Mouse (Mus musculus): ENCODE measurements around the gene Card9.

The Card9 gene

DNA sequence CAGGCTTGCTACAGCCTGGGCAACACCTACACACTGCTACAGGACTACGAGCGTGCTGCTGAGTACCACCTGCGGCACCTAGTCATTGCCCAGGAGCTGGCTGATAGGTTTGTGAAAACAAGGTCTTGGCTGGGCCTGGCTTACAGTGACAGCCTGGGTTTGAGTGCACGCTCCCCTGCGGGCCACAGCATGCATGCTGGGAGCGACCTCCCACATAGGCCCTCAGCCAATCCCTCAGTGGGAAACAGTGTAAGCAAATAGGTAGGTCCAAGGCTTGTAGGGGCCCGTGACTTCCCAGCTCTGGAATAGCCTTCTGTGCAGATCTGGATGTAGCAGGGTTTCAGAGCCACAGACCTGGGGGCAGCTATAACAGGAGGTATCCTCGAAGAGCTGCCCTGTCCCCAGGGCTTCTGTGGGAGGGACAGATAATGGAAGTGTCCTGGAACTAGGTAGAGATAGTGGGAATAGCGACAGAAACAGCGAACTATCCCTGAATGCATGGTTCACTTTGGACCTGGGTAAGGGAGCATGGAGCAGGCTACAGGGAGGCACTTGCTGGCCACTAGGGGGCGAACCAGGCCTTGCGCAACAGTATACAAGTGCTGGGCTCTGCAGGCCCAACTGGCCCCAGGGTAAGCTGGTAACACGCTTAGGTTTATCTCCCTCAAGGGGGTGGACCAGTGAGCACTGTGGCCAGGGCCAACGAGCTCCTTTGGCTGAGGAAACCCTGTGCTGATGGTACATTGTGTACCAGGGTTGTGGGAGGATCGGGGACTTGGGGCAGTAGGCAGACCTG is 35.1 kb downstream of the Card9 start:
- peak; percentile 75 to 81 for DNase-seq

DNA sequence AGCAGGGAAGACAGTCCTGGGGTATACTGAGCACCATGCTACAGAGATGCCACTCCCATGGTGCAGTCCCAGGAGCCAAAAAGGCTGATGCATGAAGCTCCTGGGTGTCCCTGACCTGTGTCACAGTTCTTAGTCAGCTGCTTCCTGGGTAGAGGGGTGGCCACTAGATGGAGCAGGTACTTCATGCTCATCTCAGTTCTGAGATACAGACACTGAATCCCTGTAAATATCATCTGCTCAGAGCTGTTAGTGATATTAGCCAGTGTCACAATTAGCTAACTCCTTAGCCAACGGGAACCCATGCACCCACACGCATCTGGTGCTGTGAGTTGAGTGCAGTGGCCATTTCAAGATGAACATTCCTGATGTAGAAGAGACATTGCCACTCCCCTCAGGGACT is 35.8 kb downstream of the Card9 start:
- DNase-seq = peak; percentile 44 to 48

DNA sequence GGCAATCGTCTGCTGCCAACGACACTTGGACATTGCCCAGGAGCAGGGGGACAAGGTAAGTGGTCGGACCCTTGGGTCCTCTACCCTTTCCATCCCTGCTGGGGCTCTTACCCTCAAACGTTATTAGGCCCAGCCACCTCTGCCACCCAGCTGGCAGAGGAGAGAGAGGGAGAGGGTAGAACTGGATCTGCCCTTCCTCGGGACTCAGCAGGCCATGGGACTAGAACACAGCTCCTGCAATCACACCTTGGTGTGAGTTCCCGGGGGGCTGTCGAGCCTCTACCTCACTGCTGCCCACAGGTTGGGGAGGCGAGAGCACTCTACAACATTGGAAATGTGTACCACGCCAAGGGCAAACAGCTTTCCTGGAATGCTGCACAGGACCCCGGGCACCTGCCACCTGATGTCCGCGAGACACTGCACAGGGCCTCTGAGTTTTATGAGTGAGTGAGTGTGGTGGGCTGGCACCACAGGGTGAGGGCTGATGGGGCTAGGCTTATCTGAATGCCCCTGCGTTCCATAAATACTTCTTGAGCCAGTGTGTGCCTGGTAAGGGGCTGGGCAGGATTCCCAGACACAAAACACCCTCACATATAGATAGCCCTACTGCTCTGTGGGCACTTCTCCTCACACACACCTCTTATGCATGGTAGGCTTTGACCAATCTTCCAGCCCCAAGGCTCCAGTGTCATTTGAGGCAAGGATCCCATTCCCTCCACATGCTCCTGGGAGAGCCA is 37.0 kb downstream of the Card9 start:
- no peak for DNase-seq

DNA sequence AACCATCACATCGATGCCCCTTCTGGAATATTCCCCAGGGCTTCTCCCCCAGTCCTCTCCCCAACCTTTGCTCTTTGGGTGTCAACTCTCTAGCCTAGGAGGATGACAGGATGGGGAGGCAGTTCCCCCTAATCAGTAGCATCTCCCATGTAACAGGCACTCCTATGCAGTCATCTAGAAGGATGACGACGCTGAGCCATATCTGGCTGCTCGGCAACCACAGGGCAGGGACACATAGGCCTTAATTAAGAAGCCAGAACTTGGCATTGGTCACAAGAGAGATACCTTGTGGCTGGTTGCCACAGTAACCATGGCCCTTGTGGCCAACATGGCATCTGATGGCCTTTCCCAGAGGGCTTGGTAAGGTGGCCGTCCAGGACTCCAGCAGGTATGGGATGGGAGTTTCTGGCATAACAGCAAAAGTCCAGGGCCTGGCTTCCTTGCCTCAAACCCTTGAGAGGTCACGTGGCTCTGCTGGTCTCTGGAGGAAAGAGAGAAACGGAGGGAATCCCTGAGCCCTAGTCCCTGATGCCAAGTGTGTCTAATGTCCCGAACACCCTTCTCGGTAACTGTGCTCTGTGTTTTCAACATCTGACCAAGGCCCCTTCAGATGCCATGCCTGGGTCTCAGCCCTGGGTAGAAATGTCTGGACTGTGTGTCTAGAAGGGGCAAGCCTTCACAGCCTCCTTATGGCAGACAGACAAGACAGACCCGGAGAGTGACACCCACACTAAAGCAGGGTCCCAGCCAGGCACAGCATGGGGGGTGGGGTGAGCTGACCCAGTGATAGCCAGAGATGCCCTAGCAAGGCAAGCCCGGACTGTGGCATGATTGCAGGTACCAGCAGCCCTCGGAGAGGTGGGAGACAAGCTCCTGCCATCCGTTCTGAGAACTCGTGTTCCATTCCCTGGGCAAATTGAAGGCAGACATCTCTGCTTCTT is 40.2 kb downstream of the Card9 start:
- DNase-seq = no peak

DNA sequence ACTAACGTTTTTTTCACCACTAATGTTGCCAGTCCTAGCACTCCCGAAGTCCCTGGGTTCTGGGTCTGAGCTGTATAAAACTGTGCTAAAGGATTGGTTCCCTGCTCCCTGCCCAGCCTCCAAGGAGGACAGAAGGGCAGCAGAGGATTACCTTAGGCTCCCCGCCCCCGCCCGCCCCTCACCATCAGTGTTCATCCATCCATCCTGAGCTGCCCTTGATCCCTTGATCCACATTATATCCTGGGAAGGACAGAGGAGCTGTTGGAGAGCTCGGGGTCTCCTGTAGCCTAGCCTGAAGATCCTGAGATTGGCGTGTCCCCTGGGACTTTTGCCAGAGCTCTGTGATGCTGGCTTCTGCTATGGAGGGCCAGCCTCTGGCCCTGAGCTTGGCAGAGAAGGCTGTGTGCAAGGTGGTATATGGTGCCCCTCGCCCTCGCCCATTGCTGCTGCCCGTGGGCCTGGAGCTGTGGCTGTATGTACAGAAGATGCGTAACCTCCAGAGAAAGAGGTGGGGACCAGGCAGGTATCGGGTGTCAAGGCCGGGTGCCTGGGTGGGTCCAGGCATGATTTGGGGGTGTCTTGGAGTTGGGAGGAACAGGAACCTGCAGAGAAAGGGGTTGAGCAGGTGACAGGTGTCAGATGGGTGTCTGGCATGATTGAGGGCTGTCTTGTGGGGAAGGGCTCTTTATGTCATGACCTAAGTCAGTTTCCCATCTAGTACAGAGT is 41.0 kb downstream of the Card9 start:
- no peak for DNase-seq

DNA sequence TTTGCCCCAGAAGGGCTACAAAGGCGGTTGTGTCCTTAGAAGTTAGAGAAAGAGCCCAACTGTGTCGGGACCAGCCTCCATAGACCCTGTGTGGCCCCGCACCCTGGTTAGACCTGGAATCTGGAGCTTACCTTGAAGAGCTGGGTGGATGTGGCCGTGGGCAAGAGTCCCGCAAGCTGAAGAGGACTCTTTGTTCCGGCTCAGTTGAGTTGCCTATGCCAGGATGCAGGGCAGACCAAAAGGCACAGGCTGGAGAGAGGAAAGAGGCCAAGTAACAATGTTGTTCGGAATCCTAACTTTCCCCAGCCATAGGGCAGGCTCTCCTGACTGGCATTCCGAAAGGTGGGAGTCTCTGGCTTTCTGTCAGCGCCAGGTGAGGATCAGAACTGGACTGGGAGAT is 41.6 kb downstream of the Card9 start:
- DNase-seq = no peak

DNA sequence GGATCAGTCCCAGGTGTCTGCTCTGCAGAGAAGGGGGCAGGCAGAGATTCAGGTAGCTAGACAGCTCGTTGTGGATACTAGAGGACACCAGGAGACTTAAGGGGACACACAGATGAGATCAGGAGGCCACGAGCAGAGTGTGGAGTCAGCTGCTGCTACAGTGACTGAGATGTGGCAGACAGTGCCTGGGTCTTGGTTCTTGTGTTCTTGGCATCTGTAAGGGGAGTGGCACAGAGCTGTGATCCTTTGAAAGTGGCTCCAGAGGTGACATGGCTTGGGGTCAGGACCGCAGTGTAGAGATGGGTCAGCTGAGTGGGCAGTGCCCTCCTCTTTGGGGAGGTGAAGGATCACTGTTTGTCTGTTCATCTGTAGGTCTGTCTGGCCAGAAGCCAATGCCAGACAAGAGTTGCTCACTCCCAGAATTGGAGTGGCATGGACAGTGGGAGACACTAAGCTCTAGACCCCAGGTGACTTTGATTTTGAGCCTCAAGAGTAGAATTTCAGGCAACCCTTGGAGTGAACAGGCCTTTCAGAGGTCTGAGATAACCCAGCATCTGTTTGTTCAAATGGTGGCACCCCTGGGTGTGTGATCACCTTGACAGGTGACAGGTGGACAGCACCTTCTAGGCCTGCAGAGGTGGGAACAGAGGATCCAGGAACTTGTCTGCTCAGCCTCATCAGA is 42.6 kb downstream of the Card9 start:
- DNase-seq = no peak

DNA sequence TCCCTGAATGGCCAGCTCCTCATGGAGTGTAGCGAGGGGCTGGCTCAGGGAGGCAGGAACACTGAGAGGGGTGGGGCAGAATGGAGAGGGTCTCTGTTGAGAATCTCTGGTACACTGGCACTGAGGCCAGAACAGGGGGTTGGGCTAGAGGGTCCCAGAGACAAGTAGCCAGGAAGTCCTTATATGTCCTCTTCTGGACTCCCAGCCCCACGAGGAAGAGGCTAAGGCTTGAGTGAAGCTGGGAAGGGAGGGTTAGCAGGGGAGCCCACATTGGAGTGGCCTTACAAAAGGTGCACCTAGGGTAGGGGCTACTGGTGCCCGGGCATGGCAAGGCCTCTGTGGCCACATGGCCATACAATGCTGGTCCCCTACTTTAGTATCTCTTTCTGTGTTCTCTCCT is 43.3 kb downstream of the Card9 start:
- DNase-seq = no peak

DNA sequence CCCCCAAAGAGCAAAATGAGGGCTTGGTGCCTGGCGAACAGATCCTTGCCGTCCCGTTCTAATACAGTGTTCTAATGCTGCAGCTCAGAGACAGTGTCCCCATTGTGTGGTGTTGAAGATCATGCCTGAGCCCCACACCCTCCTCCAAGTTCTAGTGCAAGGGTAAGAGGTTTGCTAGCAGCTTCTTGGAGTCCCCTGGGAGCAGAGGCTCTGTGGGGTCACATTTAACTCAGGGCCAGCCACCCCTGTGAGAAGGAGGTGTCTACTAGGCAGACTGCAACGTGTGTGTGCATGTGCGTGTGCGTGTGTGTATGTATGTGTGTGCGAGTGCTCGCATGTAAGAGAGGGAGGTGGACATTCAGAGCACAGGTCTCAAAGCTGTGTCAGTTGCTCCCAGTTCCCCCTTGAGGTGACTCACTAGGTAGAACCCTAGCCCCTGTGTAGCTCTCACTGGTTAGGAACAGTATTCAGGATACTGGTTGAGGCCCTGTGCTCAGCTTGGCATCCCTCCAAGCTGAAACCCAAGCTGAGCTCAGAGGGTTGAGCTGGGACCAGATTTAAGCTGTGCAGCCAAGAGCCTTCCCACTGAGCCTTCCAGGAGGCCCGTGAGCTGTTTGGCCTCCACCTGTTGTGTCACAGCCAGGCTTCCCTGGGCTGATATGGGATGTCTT is 44.0 kb downstream of the Card9 start:
- peak in 1 of 2 experiments; percentile 48 for DNase-seq

DNA sequence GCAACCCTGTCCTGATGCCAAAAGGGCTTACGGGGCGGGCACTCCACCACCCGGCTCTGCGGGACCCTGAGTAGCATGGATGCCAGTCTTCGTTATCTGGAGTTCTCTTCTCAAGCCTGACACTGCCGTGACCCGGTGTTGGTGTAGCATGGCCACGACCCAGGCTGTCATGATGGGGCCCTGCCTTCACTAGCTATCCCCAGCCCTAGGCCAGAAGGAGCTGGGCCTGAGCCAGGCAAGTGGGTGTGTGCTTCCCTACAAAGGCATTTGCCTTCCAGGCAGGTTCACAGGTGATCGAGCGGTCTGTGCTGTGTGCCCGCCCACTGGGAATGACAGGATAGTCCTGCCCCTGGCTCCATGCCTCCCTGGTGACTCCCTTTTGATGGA is 44.8 kb downstream of the Card9 start:
- peak; percentile 68 to 76 for DNase-seq

DNA sequence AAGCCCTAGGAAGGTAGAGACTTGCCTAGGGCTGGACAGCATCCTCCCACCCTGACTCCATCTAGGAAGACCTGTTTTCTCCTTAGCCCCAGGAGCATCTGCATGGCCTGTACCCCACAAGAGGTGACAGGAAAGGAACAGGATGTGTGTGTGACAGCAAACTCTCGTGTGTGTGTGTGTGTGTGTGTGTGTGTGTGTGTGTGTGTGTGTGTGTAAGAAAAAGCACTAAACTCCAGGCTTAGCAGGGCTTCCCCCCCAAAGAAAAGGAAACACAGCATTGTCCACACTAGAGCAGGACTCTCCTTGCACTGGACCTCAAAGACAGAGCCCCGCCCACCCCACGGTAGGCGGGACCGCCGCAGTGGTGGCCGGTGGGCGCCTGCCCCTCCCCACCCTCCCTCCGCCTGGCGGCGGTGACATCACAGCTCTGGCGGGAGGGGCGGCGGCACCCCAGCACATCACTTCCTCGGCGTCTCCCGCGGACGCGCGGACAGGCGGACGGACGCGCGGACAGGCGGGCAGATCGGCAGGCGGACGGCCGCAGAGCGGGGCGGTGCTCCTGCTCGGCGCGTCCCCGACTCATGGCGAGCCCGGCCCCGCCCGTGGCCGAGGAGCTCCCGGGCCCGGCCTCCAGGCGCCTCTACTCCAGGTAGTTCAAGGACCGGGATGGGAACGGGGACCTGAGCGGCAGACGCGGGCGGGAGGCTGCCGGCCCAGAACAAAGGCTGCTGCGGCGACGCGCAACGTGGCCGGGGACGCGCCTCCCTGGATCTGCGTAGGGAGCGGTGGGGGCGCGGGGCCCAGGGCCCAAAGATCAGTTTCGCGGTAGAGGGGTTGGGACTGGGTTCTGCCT is 45.4 kb downstream of the Card9 start, which contains the start of gene Gpsm1:
TSS of gene Gpsm1 (plus strand) at position 444 of the 853 bp plus-strand sequence.
- peak; percentile 92 to 95 for DNase-seq

DNA sequence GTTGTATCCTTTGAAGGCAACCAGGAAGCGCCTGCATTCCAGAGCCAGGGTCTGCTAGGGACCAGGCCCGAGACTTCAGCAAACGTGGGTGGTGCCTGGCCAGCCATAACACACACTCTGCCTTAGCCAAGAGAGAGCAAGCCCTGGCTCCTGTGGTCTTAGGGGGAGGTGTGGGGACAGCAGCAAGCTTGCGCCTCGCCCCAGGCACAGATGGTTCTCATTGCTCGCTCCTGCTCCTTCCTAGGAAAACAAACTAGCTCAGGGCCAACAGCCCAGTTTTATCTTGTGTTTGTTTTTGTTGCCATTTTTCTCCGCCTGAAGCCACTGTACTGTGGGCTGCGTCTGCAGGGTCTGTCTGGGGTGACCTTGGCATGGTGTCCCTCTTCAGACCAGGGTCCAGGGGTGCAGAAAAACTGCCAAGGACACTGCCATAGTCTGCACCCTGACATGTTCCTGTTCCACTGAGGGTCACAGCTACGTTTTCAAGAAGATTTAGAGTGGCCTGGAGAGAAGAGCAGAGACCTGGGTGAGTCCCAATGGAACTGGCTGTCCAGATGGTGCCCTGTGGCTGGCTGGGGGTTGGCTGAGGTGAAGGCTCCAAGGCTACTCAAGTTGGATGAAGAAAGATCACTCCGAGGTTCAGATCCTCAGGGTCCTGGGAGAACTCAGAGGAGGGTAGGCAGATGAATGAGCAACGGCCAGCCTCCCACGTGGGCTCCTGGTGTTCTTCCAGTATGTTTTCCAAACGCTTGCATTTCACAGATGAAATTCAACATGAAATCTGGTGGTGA is 46.2 kb downstream of the Card9 start:
- DNase-seq = peak; percentile 77 to 85

DNA sequence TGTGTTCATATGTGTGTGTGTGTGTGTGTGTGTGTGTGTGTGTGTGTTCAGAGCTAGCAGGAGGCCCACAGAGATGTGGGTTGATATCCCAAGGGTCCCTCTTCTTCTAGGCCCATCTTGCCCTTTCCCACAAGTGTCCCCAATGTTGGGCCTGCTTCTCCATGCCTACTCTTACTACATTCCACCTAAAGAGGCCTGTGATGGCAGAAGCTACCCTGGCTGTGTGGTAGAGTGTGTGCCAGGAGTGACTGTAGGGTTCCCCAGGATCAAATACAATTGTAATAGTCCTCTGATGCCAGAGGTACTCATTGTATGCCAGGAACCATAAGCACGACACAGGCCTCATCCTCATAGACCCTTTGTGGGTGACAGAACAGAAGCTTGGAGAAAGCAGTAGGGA is 47.3 kb downstream of the Card9 start:
- DNase-seq = no peak

DNA sequence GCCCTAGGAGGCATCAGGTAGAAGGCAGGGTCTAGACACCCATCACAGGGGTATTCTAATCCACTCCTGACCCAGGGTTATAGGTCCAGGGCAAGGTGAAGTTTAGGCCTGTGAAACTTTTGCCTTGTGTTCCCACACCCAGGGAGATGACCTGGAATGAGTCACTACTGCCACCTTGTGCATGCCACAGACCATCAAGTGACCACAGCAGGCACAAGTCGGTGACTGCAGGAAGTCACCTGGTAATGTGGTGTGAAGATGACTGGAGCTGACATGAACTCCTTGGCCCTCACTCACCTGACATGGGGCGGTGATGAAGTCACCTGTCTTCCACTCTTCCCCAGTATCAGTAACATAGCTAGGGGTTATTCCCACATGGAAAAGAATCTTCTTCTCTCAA is 47.9 kb downstream of the Card9 start:
- peak in 1 of 2 experiments; percentile 57 for DNase-seq

DNA sequence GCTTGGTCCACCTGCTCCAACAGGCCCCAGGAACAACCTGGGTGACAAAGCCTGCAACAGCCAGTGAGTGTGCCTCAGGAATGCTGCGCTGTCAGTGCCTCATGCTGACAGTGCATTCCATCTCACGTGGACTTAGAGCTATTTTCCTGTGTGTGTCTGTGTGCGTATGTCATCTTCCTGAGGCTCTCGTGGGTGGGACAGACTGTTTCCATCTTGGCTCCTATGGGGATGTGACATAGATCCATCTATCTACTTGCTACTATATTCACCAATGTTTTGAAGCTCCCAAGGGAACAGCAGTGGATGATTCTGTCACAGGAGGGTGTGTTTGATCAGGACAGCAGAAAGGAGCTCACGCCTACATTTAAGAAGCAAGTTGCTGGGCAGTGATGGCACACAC is 48.8 kb downstream of the Card9 start:
- peak in 1 of 2 experiments; percentile 34 for DNase-seq

DNA sequence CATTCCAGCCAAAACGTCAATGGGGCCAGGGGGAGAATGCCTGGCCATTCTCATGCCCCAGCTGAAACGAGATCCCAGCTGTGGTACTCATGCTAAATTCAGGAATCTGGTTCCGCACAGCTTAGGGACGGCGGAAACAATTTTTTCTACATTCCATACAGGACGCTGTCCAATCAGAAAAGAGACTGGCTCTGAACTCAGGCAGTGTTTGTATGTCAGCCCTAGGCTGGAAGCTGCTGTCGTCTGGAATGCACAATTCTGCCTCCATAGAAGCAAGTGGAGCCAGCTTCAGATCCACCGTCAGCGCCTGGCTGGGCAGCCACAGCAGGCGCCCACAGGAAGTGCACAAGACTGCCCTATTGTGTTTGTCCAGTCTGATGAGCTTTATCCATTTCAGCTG is 51.0 kb downstream of the Card9 start:
- DNase-seq = peak; percentile 62 to 76

DNA sequence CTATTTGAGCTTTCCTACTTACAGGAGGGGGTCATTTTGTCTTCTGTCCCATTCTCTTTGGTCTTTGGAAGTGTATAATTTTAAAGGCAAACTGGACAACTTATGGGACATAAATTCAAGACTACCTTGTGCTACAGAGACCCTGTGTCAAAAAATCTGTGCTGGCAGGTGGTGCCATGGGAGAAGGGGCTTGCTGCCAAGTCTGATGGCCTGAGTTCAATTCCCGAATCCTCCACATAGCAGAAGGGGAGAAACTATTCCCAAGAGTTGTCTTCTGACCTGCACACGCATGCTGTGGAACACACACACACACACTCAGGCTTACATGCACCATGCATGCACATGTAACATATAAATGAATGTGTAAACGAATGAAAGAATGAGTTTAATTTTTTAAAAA is 54.0 kb downstream of the Card9 start:
- no peak for DNase-seq

DNA sequence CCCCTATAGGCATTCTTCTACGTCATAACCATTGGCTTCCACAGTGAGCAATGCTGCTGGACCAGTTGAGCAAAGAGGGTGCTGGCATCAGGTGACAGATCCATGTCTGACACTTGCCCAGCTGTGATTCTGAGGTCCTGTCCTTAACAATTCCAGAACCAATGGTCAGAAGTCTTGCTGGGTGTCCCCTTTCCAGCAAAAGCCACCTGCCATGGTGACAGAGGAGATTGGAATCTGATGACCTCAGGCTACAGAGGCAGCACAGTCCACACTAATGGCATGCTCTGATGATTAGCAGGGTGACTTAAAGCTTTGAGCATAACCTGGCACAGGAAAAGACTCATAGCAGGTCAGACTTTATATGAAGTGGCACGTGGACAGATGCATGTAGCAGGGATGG is 55.2 kb downstream of the Card9 start:
- DNase-seq = no peak

DNA sequence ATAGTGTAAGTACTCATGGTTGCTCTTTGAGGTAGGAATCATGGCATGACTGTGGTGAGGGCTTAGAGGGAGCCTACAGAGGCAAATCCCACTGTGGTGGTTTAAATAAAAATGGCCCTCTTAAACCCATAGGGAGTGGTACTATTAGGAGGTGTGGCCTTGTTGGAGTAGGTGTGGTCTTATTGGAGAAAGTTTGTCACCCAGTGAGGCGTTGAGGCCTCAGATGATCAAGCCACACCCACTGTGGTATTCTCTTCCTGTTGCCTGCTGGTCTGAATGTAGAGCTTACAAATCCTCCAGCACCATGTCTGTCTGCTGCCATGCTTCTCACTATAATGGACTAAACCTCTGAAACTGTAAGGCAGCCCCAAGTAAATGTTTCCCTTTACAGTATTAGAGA is 56.0 kb downstream of the Card9 start:
- no peak for DNase-seq

Data from kidney, postnatal 4 days (tissue).